Mouse (Mus musculus) c-Kit-positive CD71-positive TER-119-positive erythroid progenitor cells, embryonic 14.5 days (primary cell): Measurements from ENCODE around the gene Clrn2.
A peak's percentile ranks its signal among the peaks of the same experiment; 100 is the strongest.

ENCODE experiments used
- DNase-seq: peaks from one replicate; pipeline ENCODE4 v3.0.0-alpha.2; 2013; ENCODE audit warnings: low spot score

Clrn2 gene

DNA sequence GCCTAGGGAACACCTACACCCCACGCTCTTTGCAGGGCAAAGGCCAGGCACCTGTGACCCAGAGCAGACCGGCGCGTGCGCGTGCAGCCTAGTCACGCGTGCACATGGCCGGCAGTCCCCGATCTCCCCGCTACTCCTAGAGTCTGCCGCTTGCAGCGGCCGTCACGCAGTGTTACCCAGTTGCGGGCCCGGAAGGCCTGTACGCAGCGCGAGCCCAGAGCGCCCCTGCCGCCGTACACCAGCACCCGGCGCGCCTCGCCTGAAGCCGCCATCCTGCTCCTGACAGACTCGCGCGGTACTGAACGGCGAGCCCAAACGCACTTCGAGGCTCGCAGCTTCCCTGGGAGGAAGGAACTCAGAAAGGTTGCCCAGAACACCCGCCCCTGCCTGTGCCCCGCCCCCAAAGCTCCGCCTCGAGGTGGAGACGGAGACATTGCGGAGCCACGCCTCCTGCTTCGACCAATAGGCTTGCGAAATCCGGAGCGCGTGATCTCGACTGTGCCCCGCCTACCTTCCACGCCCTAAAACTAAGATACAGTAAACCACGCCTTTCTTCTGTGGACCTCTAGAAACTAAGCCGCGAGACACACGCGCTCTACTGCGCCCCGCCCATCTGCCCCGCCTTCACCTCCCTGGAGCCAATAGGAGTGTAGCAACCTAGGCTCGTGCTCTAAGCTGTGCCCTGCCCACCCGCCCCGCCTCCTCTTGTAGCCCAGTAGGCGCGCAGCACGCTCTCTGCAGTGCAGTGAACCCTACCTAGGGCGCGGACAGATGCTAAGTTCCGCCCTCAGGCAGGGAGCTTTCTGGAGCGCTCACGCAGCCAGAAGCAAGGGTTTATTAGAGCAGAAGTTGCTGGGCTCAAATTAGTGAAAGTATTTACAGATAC is 3.5 kb upstream of the Clrn2 start, which contains the start of gene Qdpr:
TSS of gene Qdpr (minus strand) at position 406 of the 886 bp plus-strand sequence.
- DNase-seq = peak; percentile 98

DNA sequence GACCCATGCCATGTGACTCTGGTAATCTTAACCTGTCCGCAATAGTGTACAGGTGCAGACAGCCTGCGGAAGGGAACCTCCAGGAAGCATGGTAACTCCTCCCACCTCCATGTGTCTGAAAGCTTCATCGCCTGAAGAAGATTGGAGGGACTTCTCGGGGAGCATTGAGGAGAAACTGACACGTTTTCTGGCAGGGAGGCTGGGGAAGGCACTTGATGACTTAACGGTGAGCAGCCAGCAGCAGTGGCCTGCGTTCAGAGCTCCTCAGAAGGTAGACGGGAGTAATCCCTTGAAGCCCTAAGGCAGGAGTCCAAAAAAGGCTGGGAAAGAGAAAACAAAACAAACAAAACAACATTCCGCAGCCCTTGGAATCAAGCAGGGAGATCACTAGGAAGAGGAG is 905 bp downstream of the Clrn2 start:
- DNase-seq = no peak

DNA sequence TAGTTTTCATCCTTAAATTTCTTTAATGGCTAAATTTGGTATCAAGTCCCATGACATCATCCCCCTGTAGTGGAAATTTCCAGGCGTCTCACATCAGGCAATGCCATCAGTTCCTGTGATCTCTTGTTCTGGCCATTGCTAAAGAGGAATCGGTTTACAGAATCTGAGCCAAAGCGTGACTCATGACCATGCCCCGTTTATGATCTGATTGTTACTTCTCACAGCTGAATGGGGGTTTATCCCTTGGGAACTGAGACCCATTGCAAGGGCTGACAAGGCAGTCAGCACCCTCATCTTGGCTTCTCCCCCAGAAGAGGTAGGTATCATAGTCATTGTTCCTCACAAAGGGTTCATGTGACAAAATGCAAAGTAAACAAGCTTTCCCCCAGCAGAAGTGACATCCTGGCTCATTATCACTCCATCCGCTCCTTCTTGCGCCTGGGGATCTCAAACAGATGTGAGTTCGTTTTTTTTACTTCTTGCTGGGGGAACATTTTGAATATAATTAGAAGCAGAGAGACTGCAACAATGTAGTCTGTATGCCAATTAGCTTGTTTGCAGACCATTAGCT is 19.4 kb downstream of the Clrn2 start:
- DNase-seq = no peak

DNA sequence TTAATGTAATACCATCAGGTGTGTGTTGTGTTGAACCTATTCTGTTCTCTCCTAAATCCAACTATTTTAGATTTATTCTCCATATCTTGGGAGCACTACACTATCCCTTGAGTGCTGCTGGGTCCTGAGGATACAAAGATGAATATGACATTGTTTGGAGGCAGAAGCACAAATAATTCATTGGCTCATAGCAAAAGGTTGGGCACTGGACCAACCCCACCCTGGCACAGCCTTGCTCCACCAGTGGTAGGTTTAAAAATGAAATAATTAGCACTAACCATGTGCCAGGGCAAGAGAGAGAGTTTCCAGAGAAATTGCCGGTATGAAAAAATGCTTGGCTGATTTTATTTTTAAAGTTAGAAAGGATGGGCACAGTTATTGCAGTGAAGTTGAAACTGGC is 20.0 kb downstream of the Clrn2 start:
- no peak for DNase-seq

DNA sequence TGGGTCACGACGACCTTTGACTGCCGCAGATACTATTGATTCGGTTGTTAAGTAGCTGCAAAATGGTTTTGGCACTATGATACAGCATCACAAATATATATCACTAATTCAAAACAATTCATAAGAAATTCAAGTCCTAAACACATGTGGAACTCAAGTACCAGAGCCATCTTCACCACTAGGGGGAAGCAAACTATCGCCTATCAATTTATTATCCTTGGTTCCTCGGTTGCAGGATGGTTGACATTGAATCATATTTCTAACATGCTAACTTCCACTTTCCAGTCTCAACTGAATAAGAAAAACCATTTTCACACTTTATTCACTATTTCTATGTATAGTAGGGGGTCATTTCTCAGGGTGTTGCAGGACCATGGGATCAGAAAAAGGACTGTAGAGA is 20.7 kb downstream of the Clrn2 start:
- DNase-seq = peak; percentile 53

DNA sequence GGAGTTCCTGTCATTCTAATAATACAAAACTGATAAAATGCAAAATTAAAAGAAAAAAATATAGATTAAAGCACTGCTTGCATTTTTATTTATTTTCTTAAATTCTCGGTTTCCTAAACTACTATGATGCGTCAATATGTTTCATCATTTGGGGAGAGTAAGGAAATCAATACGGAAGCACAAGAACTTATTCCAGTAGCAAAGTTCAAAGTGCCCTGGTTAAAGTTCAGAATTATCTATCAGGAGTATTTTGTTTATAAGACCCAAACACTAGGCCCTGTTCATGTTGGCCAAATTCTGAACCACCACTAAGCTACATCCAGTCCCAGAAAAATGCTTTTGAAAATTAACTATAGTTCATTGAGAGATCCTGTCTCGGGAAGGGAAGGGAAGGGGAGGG is 21.2 kb downstream of the Clrn2 start:
- no peak for DNase-seq

DNA sequence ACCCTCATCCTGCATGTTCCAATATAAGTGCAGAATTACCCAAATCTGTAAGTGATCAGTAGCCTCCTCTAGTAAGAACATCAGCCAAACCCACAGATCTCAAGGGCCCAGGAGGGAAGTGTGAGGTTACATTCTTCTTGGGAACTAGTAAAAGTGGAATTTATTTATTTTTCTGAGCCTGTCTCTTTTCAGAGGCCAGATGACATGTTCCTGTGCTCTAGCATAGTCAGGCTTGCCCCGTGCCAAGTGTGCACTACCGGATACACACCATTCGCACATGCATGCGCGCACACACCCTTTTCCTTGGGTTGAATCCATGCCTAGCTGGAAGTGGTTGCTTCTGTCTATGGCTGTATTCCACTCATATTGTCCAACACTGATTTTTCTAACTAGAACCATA is 22.2 kb downstream of the Clrn2 start:
- no peak for DNase-seq

DNA sequence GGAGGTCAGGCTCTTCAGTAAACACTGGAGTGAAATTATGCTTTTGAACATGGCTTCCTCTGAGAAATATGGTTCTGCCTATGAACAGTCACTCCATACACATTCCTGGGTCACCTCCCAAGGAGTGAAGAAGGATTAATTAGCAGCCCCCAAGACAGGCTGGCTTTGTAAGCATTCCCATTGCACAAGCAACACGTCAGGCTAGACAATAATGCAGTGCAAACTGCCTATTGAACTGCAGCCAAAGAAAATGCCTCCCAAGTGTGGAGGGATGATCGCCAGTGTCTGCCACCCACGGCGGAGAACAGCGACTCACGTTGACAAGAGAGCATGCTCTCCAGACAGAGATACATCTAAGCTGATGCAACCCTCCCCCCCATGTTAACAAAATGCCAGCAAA is 22.7 kb downstream of the Clrn2 start:
- DNase-seq = no peak

DNA sequence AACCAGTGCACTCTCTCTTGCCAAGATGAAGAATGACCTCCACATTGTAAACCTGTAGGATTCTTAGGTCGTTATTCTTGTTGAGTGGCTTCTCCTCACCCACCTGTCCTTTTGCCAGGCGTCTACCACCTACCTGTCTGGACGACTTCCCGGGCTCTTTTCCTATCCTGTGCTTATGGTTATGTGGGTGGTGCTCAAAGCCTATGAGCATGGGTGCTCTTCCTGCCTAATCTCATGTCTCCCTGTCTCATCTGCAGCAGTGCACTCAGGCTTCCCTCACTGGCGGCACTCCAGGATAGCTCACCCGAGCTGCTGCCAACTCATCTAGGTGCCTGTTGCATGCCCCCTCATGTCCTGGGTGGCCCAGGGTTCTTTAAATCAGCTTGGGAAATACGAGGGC is 24.1 kb downstream of the Clrn2 start:
- DNase-seq = no peak

DNA sequence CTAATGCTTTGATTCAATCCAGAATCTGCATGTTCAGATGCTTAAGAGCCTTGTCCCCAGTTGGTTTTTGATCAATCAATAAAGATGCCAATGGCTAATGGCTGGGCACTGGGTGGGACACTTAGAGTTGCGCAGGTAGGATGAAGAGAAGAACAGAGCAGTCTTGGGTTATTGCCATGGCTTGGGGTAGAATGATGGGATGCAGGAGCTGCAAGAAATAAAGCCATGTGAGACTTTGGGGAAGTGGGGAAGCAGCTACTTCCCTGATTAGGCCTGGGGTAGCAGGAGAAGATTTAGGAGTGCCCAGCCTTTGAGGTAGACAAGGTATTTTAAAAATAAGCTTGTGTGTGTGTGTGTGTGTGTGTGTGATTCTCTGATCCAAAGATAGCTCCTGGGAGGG is 26.5 kb downstream of the Clrn2 start:
- no peak for DNase-seq

DNA sequence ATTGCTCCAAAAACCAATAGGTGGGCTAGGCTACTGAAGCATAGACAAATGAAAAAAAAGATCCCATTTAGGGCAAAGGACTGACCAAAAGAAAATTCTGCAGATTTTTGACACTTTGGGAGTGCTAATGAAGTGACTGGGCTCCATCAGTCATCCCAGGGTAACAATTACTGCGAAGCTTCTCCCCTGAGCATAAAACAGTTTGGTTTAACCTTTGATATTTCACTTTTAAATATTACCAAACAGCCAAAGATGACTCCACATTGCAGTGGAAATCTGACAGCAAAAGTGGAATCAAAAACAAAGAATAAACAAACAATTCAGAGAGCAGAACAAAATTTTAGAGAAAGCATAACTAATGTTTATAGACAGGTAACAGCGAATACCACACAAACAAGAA is 27.6 kb downstream of the Clrn2 start:
- DNase-seq = no peak

DNA sequence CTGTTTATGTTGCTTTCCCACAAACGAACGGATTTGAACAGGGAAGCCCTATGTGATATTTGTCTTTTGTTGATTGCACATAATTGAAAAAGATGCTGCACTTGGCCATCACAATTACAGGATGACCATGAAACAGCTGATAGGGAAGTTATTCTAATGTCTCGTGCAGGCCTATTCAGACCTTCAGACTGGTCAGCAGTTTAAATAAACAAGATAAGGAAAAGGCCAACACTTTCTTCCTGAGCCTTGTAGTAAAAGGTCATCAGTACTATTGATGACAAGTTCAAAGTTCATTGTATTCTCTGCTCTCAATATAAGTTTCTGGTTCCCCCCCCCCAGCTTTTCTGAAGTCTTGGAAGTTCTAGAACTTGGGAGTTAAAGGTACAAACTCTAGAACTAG is 29.1 kb downstream of the Clrn2 start:
- no peak for DNase-seq

DNA sequence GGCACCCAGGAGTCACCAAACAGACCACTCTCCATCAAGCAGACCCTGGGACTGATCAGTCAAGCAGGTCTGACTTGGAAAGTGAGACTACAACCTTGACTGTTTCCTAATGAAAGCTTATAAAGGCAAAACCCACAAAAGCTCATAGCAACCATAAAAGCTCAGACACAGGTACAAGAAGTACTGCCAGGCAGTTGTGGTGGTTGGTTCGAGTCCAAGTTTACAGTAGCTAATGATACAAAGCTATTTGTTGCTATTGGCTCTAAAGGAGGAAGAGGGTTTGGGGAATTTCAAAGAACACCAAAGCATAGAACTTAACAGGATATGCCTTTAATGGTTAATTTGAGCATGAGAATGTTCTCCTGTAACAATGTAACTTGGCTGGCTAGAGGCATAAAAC is 30.1 kb downstream of the Clrn2 start:
- DNase-seq = no peak

DNA sequence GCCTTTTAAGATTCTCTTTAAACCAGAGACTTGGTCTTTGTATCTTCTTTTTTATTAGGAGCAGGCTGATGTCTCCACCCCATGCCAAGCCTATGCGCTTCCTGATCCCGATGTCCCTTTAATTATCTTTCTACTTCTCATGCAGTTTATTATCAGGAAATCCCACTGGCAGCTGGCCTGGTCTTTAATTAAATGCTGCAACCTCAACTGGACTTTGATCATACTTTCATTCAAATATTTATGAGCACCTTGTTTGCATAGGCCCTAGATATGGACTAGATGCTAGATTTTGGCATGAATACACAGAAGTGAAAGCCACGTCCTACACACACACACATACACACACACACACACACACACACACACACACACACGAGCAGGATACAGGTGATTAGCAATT is 38.2 kb downstream of the Clrn2 start:
- DNase-seq = no peak

DNA sequence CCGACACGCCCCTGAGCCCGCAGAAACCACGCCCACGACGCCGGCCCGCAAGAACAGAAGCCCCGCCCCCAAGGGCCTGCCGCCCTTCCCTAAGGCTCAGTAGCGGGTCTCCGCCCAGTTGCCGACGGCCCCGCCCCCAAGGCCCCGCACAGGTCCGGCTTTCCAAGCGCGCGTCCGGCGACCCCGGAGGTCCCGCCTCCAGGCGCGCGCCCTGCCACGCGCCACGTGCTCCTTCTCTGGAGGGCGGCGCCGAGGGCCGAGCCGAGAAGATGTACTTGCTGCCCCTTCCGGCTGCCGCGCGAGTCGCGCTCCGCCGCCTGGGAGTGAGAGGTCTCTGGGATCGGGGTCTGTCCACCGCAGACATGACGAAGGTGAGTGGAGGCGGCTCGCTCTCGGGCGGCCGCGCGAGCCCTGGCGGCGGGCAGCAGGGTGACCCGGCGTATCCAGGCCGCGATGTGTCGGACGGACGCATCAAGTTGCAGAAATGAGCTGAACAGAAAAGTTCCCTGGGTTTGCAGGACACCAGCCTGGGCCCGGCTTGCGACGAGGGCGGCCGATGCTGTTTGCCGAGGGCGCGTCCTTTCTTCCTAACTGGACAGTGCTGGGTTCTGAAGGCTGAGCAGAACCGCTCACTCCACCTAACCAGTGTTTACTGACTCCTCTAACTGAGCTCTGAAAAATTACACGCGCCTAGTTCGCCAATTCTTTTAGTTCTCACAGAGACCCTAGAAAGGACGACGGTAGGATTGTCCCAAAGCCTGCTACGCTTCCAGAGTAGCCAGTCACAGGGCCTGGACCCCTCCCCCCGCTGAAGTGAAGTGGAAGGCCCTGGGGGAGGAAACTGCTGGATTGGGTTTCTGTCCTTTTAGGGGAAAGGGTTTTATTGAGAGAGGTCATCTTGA is 39.9 kb downstream of the Clrn2 start, which contains the start of gene Lap3:
TSS of gene Lap3 (plus strand) at position 184 of the 902 bp plus-strand sequence.
- DNase-seq = peak; percentile 94

DNA sequence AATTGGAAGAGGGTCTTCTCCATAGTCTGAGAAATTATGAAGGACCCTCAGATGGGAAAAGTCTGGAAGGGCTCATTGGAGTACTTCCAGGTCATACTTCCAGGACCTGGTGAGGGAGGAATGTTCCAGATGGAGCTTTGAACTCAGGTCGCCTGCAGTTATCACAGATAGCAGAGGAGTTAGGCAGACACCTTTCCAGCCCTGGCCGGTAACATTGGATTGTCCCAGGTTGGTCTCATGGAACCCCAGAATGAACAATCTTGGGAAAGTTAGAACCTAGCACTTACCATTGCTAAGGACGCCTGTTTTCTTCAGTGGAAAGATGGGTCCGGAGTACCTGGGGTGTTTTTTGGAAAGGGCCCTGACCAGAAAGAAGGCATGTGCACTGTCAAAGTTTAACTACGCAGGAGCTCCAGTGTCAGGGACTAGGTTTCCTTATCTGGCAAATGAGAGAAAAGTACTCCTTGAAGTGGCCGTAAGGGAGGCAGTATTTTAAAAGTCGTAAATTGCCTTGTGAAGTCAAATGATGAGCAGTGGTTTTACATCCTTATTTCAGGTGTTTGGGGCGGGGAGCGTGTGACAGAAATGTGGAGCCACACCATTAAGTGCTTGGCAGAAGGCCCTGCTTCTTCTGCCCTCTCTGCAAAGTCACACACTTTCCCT is 40.7 kb downstream of the Clrn2 start:
- DNase-seq = peak; percentile 6

DNA sequence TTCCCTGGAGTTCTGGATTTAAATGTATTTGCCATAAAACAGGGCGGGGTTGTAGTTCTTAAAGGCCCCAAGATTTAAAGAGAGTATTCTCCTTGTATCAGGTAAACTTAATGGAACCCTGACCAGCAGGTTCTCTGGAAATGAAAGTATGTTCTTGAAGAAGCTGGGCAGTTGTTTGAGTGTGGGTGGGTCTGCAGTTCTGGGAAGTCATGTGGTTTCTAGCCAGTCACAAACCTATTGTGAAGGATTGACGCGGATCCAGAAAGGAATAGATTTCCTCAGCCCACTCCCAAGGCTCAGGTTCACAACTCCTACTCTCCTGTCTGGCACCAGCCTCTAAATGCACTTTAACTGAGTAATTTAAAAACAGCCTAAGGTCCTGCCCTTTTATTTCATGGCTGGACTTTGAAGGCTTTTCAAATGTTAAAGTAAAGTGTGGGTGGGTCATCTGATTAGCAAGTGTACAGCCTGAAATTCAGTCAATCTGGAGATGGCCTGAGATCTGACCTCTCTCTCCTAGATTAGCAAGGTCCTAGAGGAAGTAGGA is 42.0 kb downstream of the Clrn2 start:
- no peak for DNase-seq

DNA sequence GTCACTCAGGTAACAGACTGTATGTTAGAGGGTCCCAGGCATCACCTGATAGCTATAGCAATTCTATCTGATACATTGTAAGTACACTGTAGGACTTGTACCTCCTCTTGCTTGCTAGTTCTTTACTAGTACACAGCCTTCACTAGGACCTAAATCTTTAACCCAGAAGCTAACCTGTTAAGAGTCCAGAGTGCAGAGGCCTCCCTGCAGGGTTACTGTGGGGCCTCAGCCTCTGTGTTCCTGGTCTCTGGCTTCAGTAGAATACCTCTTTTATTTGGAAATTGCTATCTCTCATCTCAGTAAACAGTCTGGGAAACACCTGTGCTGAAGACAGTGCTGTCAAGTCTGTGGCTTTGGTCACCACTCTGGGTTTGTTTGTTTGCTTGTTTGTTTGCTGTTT is 42.5 kb downstream of the Clrn2 start:
- DNase-seq = no peak

DNA sequence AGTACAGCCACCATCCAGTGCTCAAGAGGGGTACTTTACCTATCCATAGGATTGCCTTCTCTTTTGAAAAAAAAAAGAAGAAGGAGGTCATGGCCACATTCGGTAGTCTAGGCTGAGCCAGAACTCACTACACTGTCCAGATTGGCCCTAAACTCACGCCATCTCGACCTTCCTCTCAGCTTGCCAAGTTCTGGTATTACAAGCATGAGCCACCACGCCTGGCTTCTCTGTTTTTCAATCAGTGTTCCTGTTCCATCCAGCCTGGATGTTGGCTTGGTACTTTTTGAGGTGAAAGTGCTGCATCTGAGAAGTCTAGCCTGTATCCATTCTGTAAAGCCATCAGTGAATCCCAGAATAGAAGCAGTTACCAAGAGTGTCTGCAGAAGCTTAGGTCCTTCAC is 42.9 kb downstream of the Clrn2 start:
- no peak for DNase-seq

DNA sequence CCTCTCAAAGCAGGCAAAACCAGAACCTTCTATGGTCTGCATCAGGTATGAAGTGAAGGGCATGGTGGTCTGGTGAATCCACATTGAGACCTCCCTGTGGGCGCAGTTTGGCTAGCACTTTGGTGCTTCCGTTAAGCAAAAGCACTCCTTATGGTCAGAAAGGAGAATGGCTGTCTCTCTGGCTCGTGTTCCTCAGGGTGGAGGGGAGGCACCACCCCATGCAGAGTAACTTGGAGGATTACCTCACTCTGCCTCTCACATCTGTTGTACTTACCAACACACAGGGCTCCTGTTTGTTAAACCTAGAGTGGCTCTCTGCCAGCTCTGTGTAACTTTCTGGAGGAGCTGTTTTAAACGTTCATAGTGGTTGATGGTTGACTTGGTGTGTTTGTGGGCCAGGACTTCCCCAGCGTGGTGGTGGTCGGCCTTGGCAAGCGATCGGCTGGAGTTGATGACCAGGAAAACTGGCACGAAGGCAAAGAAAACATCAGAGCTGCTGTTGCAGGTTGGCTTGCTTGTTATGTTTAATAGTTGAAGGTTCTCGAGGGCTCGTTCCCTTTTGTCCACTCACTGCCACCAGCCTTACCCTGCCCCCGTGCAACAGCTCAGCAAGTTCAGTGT is 43.5 kb downstream of the Clrn2 start:
- no peak for DNase-seq

DNA sequence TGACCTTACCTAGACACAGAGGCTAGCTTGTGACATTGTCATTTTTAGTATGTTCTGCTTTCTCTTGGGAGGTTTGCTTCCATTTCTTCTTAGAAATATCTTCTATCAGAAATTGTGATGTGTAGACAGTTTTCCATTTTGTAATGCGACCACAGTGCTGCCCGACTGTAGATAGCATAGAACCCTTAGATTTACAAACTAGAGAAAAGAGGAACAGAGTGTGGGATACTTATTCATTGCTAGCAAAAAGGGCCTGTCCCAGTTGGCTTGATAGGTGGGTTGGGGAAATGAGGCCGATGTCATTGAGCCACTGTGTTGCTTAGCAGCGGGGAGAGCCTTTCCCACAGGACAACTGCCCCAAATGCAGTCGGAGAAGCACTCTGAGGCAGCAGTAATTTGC is 44.0 kb downstream of the Clrn2 start:
- no peak for DNase-seq
